Mouse (Mus musculus) thymus, adult 2 months (tissue): Measurements from ENCODE around the gene Wnt6. TPM values are rescaled to one million over a fixed set of nuclear protein-coding genes. Genes with fewer than 3 reads are reported as not detected.
A peak's percentile ranks its signal among the peaks of the same experiment; 100 is the strongest.

Experiments used
- DNase-seq: peaks from one replicate; pipeline ENCODE4 v3.0.0; 2021
- H3K27ac ChIP-seq: fragments of 200-500 bp; 2 replicates; pipeline ENCODE4 v1.5.1; 2012; ENCODE audit warnings: low read length, control low read depth; ENCODE audit not compliant: control insufficient read depth, insufficient read depth
- H3K27me3 ChIP-seq: fragments of 200-500 bp; 2 replicates; pipeline ENCODE4 v1.6.1; 2012; ENCODE audit warnings: mild to moderate bottlenecking, low read length, moderate library complexity, mixed read lengths; ENCODE audit not compliant: control insufficient read depth, insufficient read depth
- H3K36me3 ChIP-seq: fragments of 200-500 bp; 2 replicates; pipeline ENCODE4 v1.6.1; 2012; ENCODE audit warnings: mild to moderate bottlenecking, low read length, moderate library complexity; ENCODE audit not compliant: control insufficient read depth, insufficient read depth
- H3K4me1 ChIP-seq: fragments of 200-500 bp; replicated peaks from 2 replicates; pipeline ENCODE4 v1.6.1; 2012; ENCODE audit warnings: low read length; ENCODE audit not compliant: control insufficient read depth, insufficient read depth
- H3K4me3 ChIP-seq: fragments of 200-500 bp; 2 replicates; pipeline ENCODE4 v1.5.1; 2012; ENCODE audit warnings: mild to moderate bottlenecking, low read length, control low read depth, moderate library complexity; ENCODE audit not compliant: control insufficient read depth, insufficient read depth
- CTCF ChIP-seq: fragments of 200-500 bp; IDR thresholded peaks from 2 replicates; pipeline ENCODE4 v1.5.1; 2012; ENCODE audit warnings: mild to moderate bottlenecking, control low read depth, low read length, moderate library complexity, borderline replicate concordance; ENCODE audit not compliant: control insufficient read depth, poor library complexity, insufficient read depth; ENCODE audit errors: extremely low read depth
- POLR2A ChIP-seq: fragments of 200-500 bp; IDR thresholded peaks from 2 replicates; pipeline ENCODE4 v1.6.1; 2012; ENCODE audit warnings: mild to moderate bottlenecking, low read length, control low read depth, moderate library complexity; ENCODE audit not compliant: control insufficient read depth, poor library complexity, insufficient read depth; ENCODE audit errors: extremely low read depth
- WGBS: fragments of 180-500 bp; shearing (Covaris S2); methylation state at CpG from one replicate; pipeline ENCODE4 v1.1.7; 2018; 5-methylcytosine and 5-hydroxymethylcytosine counted together
- polyA plus RNA-seq: library from polyadenylated mRNA; depleted of rRNA; stranded (reverse); fragments of >200 nt; gene quantifications from 2 replicates; pipeline ENCODE4 v1.2.3, GENCODE M21; 2012

The Wnt6 gene
- polyA plus RNA-seq, 1 experiment: 1.9 TPM

DNA sequence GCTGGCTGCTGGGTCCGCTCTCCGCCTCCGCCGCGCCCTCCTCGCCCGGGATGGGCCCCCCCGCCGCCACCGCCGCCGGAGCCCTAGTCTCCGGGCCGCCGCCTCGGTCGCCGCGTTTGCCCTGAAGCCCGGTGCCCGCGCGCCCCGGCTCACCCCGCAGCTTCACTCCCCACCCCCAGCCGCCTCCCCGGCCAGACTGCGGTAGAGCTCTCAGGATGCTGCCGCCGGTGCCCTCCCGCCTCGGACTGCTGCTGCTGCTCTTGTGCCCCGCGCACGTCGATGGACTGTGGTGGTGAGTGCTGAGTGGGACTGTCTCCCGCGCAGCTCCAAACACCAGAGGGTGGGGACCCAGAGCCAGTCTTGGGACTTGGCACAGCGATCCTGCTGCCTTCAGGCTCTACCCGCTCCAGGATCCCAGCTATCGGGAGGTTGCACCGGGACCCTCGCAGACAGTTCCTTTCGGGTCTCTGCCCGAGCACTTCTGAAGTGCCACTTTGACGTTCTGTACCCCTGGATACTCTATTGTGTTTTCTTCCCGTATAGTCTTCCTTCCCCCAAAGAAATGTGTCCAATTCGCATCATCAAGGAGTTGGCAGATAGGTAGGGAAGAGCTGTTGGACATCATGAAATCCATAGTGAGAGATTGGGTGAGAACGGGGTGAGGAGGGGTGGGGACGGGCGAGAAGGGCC lies 384 bp downstream of the Wnt6 start:
- no peak for DNase-seq
- Histone ChIP-seq H3K4me3 (no peak overlapping the region), H3K4me1 (peaks cover 10% of the 10 kb centered on the region; the same call in 1 of the 2 replicates), H3K27me3 (peaks cover 17% of the 10 kb centered on the region), H3K36me3 (no peaks in the 10 kb centered on the region), H3K27ac (no peak overlapping the region)
- WGBS: 2% methylated on average over 50 of the region's 51 CpGs
- TF ChIP-seq CTCF: no peak
- TF ChIP-seq POLR2A: no peak

- Histone ChIP-seq H3K4me3 (no peak overlapping the region), H3K27me3 (peaks cover 17% of the 10 kb centered on the region), H3K36me3 (no peaks in the 10 kb centered on the region), H3K27ac (no peak overlapping the region), H3K4me1 (peaks cover 10% of the 10 kb centered on the region; the same call in 1 of the 2 replicates)
- under 1% methylated on average over 15 of the region's 15 CpGs for WGBS
- peak; percentile 63 for DNase-seq
- no peak for TF ChIP-seq CTCF
These were observed 1.4 kb downstream of the Wnt6 start for GRCm38 (mm10) chr1:74773136-74773535.

GRCm38 (mm10) chr1:74774062-74774461 lies 2.4 kb downstream of the Wnt6 start:
- Histone ChIP-seq H3K4me1 (peaks cover 10% of the 10 kb centered on the region; the same call in 1 of the 2 replicates), H3K36me3 (no peaks in the 10 kb centered on the region), H3K4me3 (no peak overlapping the region), H3K27me3 (peaks cover 17% of the 10 kb centered on the region), H3K27ac (no peak overlapping the region)
- no peak for DNase-seq
- TF ChIP-seq POLR2A (no peak), CTCF (no peak)
- 69% methylated on average over 7 of the region's 7 CpGs for WGBS

DNA sequence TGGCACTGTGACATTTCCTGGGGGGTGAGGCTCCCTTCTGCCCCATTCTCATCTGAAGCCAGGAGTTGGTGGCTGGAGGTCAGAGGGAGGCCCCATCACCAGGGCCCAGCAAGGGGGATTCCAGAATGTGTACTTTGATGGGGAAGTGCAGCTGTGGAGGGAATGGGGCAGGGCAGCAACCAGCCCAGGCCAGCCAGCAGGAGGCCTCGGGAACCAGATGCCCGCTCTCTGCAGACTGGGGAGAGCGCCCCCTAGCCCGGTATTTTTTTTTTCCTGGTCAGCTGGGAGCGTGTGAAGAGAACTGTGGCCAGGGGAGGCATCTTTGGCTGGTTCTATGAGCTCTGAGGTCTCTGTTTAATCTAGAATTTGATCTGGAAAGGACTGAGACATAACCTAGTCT lies 4.1 kb downstream of the Wnt6 start:
- Histone ChIP-seq H3K27me3 (peaks cover 17% of the 10 kb centered on the region), H3K4me3 (no peak overlapping the region), H3K36me3 (no peaks in the 10 kb centered on the region), H3K27ac (no peak overlapping the region), H3K4me1 (peaks cover 9% of the 10 kb centered on the region; the same call in 1 of the 2 replicates)
- WGBS: 55% methylated on average over 5 of the region's 5 CpGs
- TF ChIP-seq CTCF (no peak), POLR2A (no peak)
- DNase-seq: no peak

DNA sequence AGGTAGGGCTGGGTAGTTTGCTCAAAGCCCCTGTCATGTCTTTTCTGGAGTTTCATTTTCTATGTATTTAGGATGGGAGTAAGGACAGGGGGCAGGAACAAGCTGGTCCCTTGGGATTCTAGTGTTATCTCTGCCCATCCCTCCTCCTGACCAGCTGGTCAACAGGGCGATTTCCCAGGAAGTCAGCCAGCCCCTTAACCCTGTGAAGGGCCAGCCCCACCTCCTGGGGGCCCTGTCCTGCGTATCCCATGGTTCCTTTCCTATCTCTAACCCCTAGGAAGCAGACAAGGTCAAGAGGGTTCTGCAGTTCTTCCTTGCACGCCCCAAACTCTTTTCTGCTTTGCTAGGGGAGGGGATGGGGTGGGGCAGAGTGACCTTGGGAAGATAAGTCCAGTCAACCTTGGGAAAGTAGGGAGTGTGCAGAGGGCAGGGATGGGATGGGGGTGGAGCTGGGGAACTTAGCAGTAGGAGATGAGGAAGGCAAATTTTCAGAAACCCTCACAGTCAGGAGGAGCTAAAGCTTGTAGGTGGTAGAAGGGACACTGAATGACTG lies 7.3 kb downstream of the Wnt6 start:
- DNase-seq: no peak
- no peak overlapping the region for H3K4me3 ChIP-seq
- no peak for TF ChIP-seq POLR2A
- no peaks in the 10 kb centered on the region; the same call in 1 of the 2 replicates for H3K27me3 ChIP-seq
- H3K36me3 ChIP-seq: no peaks in the 10 kb centered on the region
- no peak overlapping the region for H3K27ac ChIP-seq
- peaks cover 8% of the 10 kb centered on the region; the same call in 1 of the 2 replicates for H3K4me1 ChIP-seq
- WGBS: 84% methylated on average over 3 of the region's 3 CpGs

DNA sequence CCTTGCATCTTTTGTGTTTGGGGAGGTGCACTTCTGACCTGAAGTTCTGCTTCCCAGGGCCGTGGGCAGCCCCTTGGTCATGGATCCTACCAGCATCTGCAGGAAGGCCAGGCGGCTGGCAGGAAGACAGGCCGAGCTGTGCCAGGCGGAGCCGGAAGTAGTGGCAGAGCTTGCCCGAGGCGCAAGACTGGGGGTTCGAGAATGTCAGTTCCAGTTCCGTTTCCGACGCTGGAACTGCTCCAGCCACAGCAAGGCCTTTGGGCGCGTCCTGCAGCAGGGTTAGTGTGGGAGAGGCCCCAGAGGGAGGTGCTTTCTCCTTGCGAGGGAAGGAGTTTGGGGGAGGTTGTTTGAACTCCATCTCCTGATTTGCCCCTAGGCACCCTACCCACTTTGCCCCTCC lies 10.4 kb downstream of the Wnt6 start:
- WGBS: 15% methylated on average over 14 of the region's 14 CpGs
- Histone ChIP-seq H3K4me1 (peaks cover 8% of the 10 kb centered on the region; the same call in 1 of the 2 replicates), H3K27ac (no peak overlapping the region), H3K36me3 (no peaks in the 10 kb centered on the region), H3K27me3 (peaks cover 7% of the 10 kb centered on the region; the same call in 1 of the 2 replicates), H3K4me3 (no peak overlapping the region)
- no peak for DNase-seq
- TF ChIP-seq CTCF: no peak
- TF ChIP-seq POLR2A: no peak

- Histone ChIP-seq H3K27me3 (peaks cover 7% of the 10 kb centered on the region; the same call in 1 of the 2 replicates), H3K27ac (no peak overlapping the region), H3K36me3 (no peaks in the 10 kb centered on the region), H3K4me1 (peaks cover 8% of the 10 kb centered on the region; the same call in 1 of the 2 replicates), H3K4me3 (no peak overlapping the region)
- DNase-seq: no peak
- 49% methylated on average over 13 of the region's 13 CpGs for WGBS
- TF ChIP-seq POLR2A: no peak
- TF ChIP-seq CTCF: no peak
These were observed 11.9 kb downstream of the Wnt6 start for GRCm38 (mm10) chr1:74783554-74783953.
